Mouse (Mus musculus): ENCODE data around the gene March7. TPM values are rescaled to one million over a fixed set of nuclear protein-coding genes. Genes with fewer than 3 reads are reported as not detected.

March7 gene
- total and polyA plus RNA-seq, 2 experiments from 2014 or later: 57.5 to 81.2 TPM

- Histone ChIP-seq H3K9ac (replicated peaks; ENCODE audit: low read length) (no peak overlapping the region), H3K4me1 (ENCODE audit: insufficient read depth, low read length) (no peaks in the 10 kb centered on the region), H3K27me3 (ENCODE audit: insufficient read depth, low read length) (no peaks in the 10 kb centered on the region), H3K4me3 (ENCODE audit: low read length) (no peak overlapping the region), H3K36me3 (ENCODE audit: insufficient read depth, low read length) (no peaks in the 10 kb centered on the region), H3K27ac (no peak overlapping the region), H3K4me2 (ENCODE audit: low read depth, low read length) (no peak overlapping the region), H3K9me3 (ENCODE audit: low read length) (no peaks in the 10 kb centered on the region)
- 65% methylated on average over 3 of the region's 3 CpGs for WGBS
- DNase-seq (ENCODE audit: low spot score): no peak
- peak; percentile 16; the same call in 1 of the 2 replicates for TF ChIP-seq CTCF (IDR thresholded peaks at IDR 0.05; ENCODE audit: low read depth)
- ATAC-seq: no peak
Measured at GRCm38 (mm10) chr2:60173190-60173589, 36.5 kb upstream of the March7 start.

GRCm38 (mm10) chr2:60173595-60173994 is 36.1 kb upstream of the March7 start:
- no peak for TF ChIP-seq CTCF (IDR thresholded peaks at IDR 0.05; ENCODE audit: low read depth)
- no peak overlapping the region for H3K27ac ChIP-seq
- no peaks in the 10 kb centered on the region for H3K9me3 ChIP-seq (ENCODE audit: low read length)
- no peak overlapping the region for H3K4me2 ChIP-seq (ENCODE audit: low read depth, low read length)
- no peak overlapping the region for H3K9ac ChIP-seq (replicated peaks; ENCODE audit: low read length)
- ATAC-seq (no peak), DNase-seq (ENCODE audit: low spot score) (no peak)
- WGBS: 78% methylated on average over 4 of the region's 4 CpGs
- H3K36me3 ChIP-seq (ENCODE audit: insufficient read depth, low read length): no peaks in the 10 kb centered on the region
- no peak overlapping the region for H3K4me3 ChIP-seq (ENCODE audit: low read length)
- H3K4me1 ChIP-seq (ENCODE audit: insufficient read depth, low read length): no peaks in the 10 kb centered on the region
- H3K27me3 ChIP-seq (ENCODE audit: insufficient read depth, low read length): no peaks in the 10 kb centered on the region

- DNase-seq (ENCODE audit: low spot score): no peak
- H3K4me2 ChIP-seq (ENCODE audit: low read depth, low read length): no peak overlapping the region
- 91% methylated on average over 2 of the region's 4 CpGs for WGBS
Measured at GRCm38 (mm10) chr2:60175078-60175477, 34.6 kb upstream of the March7 start.

GRCm38 (mm10) chr2:60176087-60176486 is 33.6 kb upstream of the March7 start:
- Histone ChIP-seq H3K4me1 (ENCODE audit: insufficient read depth, low read length) (no peaks in the 10 kb centered on the region), H3K27ac (no peak overlapping the region), H3K9ac (replicated peaks; ENCODE audit: low read length) (no peak overlapping the region), H3K36me3 (ENCODE audit: insufficient read depth, low read length) (no peaks in the 10 kb centered on the region), H3K9me3 (ENCODE audit: low read length) (no peaks in the 10 kb centered on the region), H3K4me3 (ENCODE audit: low read length) (no peak overlapping the region), H3K4me2 (ENCODE audit: low read depth, low read length) (no peak overlapping the region), H3K27me3 (ENCODE audit: insufficient read depth, low read length) (no peaks in the 10 kb centered on the region)
- WGBS: 89% methylated on average over 5 of the region's 5 CpGs
- TF ChIP-seq CTCF (IDR thresholded peaks at IDR 0.05; ENCODE audit: low read depth): no peak
- DNase-seq (ENCODE audit: low spot score) (no peak), ATAC-seq (no peak)

More at GRCm38 (mm10) chr2:60175078-60175477, 34.6 kb upstream of the March7 start:
- no peak overlapping the region for H3K4me3 ChIP-seq (ENCODE audit: low read length)
- ATAC-seq: no peak
- H3K36me3 ChIP-seq (ENCODE audit: insufficient read depth, low read length): no peaks in the 10 kb centered on the region
- no peaks in the 10 kb centered on the region for H3K9me3 ChIP-seq (ENCODE audit: low read length)
- no peak overlapping the region for H3K27ac ChIP-seq
- H3K27me3 ChIP-seq (ENCODE audit: insufficient read depth, low read length): no peaks in the 10 kb centered on the region
- no peaks in the 10 kb centered on the region for H3K4me1 ChIP-seq (ENCODE audit: insufficient read depth, low read length)
- TF ChIP-seq CTCF (IDR thresholded peaks at IDR 0.05; ENCODE audit: low read depth): no peak
- H3K9ac ChIP-seq (replicated peaks; ENCODE audit: low read length): no peak overlapping the region

- no peaks in the 10 kb centered on the region for H3K9me3 ChIP-seq (ENCODE audit: low read length)
- no peaks in the 10 kb centered on the region for H3K27me3 ChIP-seq (ENCODE audit: insufficient read depth, low read length)
- no peaks in the 10 kb centered on the region for H3K36me3 ChIP-seq (ENCODE audit: insufficient read depth, low read length)
- no peak for ATAC-seq
- TF ChIP-seq CTCF (IDR thresholded peaks at IDR 0.05; ENCODE audit: low read depth): no peak
- H3K4me1 ChIP-seq (ENCODE audit: insufficient read depth, low read length): no peaks in the 10 kb centered on the region
- 80% methylated on average over 3 of the region's 3 CpGs for WGBS
- no peak overlapping the region for H3K27ac ChIP-seq
- H3K9ac ChIP-seq (replicated peaks; ENCODE audit: low read length): no peak overlapping the region
- no peak for DNase-seq (ENCODE audit: low spot score)
- H3K4me2 ChIP-seq (ENCODE audit: low read depth, low read length): no peak overlapping the region
- no peak overlapping the region for H3K4me3 ChIP-seq (ENCODE audit: low read length)
Measured at GRCm38 (mm10) chr2:60177490-60177889, 32.2 kb upstream of the March7 start.

GRCm38 (mm10) chr2:60181696-60182095 is 28.0 kb upstream of the March7 start:
- H3K4me2 ChIP-seq (ENCODE audit: low read depth, low read length): no peak overlapping the region
- ATAC-seq (no peak), DNase-seq (ENCODE audit: low spot score) (no peak)
- H3K27ac ChIP-seq: no peak overlapping the region
- H3K27me3 ChIP-seq (ENCODE audit: insufficient read depth, low read length): no peaks in the 10 kb centered on the region
- H3K36me3 ChIP-seq (ENCODE audit: insufficient read depth, low read length): no peaks in the 10 kb centered on the region
- H3K4me1 ChIP-seq (ENCODE audit: insufficient read depth, low read length): no peaks in the 10 kb centered on the region
- H3K9me3 ChIP-seq (ENCODE audit: low read length): no peaks in the 10 kb centered on the region
- H3K9ac ChIP-seq (replicated peaks; ENCODE audit: low read length): no peak overlapping the region
- WGBS: 47% methylated on average over 2 of the region's 2 CpGs
- TF ChIP-seq CTCF (IDR thresholded peaks at IDR 0.05; ENCODE audit: low read depth): peak; percentile 32; the same call in 1 of the 2 replicates
- no peak overlapping the region for H3K4me3 ChIP-seq (ENCODE audit: low read length)

- H3K4me2 ChIP-seq (ENCODE audit: low read depth, low read length): no peak overlapping the region
- no peak for DNase-seq (ENCODE audit: low spot score)
- H3K4me1 ChIP-seq (ENCODE audit: insufficient read depth, low read length): no peaks in the 10 kb centered on the region
- no peaks in the 10 kb centered on the region for H3K9me3 ChIP-seq (ENCODE audit: low read length)
- 65% methylated on average over 1 of the region's 1 CpGs for WGBS
- H3K9ac ChIP-seq (replicated peaks; ENCODE audit: low read length): no peak overlapping the region
- ATAC-seq: no peak
- no peak for TF ChIP-seq CTCF (IDR thresholded peaks at IDR 0.05; ENCODE audit: low read depth)
- H3K4me3 ChIP-seq (ENCODE audit: low read length): no peak overlapping the region
- H3K36me3 ChIP-seq (ENCODE audit: insufficient read depth, low read length): no peaks in the 10 kb centered on the region
- no peaks in the 10 kb centered on the region for H3K27me3 ChIP-seq (ENCODE audit: insufficient read depth, low read length)
- no peak overlapping the region for H3K27ac ChIP-seq
Measured at GRCm38 (mm10) chr2:60196841-60197240, 12.8 kb upstream of the March7 start.
